Mouse (Mus musculus) neutrophil, adult 5-6 weeks (primary cell): ENCODE results near the gene Snip1. TPM values are rescaled to one million over a fixed set of nuclear protein-coding genes. Genes with fewer than 3 reads are reported as not detected.
A peak's percentile ranks its signal among the peaks of the same experiment; 100 is the strongest.

Experiments
- ATAC-seq: fragments of 151-379, 151-347 bp; 2 replicates; pipeline ENCODE4 v1.8.0; 2017; ENCODE audit warnings: mild to moderate bottlenecking, moderate TSS enrichment; ENCODE audit not compliant: insufficient number of reproducible peaks, poor library complexity, low FRiP score, severe bottlenecking; ENCODE audit errors: extremely low read depth
- total RNA-seq: library from RNA; stranded (forward); fragments of 200-1000 nt; gene quantifications from 2 replicates; pipeline ENCODE4 v1.2.3, GENCODE M21; 2017

The Snip1 gene
- total RNA-seq, 1 experiment from 2014 or later: 26.2 TPM

DNA sequence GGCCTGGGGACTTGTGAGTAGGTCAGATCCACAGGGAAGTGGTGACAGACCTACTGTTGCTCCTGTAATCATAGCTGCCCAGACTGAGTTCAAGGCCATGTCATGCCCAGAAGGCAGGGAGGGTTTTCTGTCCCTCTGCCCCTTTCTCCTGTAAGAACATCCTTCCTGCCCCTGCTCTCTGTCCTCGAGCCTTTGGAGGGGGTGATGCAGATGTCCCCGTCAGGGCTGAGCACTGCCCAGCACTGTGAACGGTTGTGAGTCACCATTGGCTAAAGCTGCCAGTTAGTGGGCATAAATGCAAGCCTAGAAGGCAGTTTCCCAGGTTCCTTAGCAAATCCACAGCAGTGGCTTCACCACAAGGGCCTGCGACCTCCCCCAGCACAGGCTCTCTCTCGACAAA is 26.6 kb downstream of the Snip1 start:
- no peak for ATAC-seq

DNA sequence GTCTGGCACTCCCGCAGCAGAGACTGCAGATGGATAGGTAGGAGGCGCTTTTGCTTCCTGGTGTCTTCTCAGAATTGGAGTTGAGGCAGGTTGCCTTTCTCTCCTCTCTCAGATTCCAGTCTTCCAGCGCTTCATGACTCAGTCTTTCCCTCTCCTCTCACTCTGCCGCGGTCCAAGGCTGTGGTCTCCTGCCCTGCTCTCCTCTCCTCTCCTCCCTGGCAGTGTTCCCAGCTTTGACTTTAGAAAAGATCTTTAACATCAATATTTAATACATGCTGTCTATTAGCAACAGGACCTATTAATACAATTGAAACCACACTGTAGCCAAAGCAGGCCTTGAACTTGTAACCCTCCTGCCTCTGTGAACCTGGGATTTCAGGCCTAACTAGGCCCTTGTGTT is 29.6 kb downstream of the Snip1 start:
- no peak for ATAC-seq

GRCm38 (mm10) chr4:125097412-125097811 is 30.9 kb downstream of the Snip1 start:
- no peak for ATAC-seq

DNA sequence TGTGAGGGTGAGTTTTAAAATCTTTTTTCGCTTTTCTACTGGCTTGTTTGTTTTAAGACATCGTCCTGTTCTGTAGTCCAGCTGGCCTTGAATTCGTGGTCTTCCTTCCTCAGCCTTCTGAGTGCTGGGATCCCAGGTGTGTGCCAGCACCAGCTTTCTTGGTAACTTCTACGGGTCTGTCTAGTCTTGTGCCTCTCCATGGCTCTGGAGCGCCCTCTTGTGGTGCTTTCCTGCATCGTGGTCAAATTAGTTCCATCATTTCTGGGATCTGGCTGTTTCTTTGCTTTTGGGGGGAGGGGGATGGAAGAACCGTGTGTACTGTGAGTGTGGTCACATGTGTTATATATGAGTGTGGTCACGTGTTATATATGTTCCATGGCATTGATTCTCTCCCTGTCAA is 33.0 kb downstream of the Snip1 start:
- ATAC-seq: peak; percentile 80

DNA sequence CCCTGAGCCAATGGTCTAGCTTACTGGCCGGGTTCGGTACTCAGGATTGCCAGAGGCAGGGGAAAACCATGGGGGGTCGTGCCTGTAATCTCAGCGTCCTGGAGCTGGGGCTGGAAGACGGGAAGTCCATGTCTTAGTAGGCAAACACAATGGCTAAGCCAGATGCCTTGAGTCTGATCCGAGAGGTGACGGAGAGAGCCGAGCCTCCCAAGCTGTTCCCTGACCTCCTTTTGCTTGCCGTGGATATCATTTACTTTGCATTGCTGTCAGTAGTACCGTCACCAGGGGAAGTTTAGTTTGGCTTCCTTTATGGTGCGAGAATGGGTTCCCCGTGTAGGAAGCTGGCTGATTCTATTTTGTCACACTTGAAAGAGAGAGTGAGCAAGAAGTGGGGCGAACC is 34.9 kb downstream of the Snip1 start:
- ATAC-seq: no peak

DNA sequence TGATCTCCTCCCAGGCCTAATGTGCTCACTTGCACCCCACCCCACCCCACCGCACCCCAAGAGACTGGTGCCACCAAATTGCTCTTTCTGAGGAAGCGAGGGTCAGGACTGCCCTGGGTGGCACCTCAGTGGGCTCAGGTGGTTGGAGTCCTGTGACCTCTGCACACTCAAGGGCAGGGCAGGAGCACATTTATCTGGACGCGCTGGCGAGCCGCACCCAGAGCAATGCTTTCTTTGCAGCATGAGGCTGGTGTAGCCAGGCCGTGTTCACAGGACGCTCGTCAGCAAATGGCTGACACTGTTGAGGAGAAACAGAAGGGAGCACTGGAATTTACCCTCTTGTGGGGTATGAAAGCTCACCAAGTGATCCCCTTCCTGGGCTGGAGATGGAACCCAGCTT is 38.9 kb downstream of the Snip1 start:
- ATAC-seq: no peak

DNA sequence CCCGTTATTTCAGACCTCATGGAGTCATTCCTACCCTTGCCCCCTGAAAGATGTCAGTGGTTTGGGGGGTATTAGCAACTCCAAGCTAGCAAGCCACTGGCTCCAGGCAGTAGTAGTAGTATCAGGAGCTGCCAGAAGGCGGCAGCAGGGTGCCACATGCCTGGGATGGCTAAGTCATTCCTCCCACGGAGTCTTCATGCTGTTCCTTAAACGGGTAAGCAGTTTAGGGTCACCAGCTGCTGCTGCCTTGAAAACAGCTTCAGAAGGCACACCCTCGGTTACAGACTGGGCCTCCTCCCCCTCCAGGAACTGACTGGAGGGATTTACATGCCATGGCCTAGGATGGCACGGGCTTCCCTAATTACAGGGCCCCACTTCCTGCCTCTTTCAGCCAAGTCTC is 48.2 kb downstream of the Snip1 start:
- ATAC-seq: peak; percentile 64

DNA sequence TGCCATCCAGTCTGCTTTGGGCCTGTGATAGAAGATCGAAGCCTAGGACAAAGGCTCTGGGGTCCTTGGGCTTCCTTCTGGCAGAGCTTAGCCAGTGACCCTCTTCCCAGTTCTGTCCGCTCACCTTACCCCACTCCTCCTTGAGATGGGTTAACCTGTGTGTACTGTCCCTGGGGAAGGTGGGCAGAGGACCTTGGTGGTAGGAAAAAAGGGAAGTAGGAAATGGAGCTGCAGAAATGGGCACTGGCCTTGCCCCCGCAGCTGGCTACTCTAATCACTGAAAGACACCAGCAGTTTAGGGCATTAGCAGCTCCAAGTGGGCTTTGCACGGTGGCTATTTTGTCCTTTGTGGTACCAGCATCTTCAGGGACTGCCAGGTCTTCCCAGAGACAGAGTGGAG is 48.6 kb downstream of the Snip1 start:
- no peak for ATAC-seq

DNA sequence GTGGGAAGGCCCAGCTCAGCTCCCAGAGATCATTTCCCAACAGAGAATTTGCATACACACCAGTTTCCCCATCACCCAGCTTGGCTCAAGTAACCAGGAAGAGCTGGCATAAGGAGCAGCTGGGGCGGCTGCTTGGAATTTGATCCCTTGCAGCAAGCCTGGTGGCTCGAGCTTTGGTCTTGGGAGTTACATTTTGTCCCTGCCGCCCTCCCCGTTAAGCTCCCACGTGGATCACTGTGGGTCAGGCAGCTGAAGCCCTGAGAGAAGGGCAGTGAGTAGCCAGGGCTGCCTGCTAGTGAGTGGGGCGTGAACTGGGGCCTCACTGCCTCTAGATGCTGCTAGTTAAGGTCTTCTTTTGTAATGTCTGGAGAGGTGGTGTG is 49.2 kb downstream of the Snip1 start:
- no peak for ATAC-seq

DNA sequence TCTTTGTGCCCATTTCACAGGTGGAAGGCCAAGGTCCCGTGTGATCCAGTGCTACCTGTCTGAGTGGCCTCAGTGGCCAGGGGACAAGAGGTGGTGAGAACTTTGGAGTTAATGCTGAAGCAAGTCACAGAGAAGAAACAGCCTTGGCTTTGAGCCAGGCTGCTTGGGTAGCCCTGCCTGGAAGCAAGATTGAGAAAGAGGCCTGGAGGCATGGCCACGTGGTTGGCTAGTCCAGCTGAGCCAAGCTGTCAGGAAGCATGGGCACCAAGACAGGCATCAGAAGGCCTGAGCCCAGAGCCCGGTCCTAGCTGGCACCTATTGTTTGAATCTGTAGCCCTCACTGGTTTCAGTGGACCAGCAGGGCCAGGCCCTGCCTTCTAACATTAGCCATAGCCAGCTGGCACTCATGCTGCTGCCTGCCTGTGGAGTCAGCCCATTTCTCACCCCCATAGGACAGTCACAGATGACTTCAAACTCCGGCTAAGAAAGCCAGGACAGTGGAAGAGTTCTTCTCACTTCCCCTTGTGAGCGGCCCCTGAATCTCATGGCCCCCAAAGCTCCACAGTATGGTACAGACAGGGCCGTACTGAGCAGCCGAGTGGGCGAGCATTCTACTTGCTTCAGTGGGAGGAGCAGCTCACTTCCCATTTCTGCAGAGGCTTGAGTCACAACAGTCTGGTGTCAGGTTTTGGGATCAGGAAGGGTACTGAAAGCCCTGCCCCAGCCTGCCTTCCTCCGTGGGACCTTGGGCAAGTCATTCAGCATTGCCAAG is 49.8 kb downstream of the Snip1 start:
- ATAC-seq: peak; percentile 47

DNA sequence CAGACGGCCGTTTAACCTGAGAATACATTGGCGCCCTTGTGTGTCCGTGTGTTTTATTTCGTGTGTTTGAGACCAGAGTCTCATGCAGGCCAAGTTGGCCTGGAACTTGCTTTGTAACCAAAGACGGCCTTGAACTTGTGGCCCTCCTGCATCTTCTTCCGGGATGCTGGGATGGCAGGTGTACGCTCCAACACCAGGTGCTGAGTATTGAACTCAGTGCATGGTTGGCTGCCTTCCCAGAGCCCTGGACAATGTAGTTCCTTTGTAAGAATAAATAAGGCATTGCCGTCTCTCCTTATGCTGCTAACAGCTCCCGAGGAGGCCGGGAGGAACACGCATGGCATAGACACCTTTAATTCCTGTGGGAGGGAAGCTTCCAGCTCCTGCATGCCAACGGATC is 50.5 kb downstream of the Snip1 start:
- ATAC-seq: no peak

GRCm38 (mm10) chr4:125117902-125118320 is 51.4 kb downstream of the Snip1 start:
- ATAC-seq: peak; percentile 13; the same call in 1 of the 2 replicates

DNA sequence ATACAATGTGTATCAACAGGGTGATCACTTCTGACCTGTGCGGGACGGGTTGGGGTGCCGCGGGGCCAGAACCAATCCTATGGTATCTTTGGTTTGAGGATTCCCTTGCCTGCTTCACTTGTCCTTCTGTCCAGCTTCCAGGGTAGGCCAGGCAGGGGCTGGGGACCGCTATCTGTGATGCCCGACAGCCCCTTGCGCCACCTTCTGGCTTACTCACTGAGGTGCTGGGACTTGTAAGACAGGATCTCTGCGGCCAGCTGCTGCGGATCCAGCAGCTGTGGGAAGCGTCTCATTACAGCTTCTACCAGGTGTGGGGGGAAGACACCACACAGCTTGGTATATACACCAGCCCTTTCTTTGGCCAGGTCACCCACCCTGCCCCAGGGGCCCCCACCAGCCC is 52.6 kb downstream of the Snip1 start:
- no peak for ATAC-seq

DNA sequence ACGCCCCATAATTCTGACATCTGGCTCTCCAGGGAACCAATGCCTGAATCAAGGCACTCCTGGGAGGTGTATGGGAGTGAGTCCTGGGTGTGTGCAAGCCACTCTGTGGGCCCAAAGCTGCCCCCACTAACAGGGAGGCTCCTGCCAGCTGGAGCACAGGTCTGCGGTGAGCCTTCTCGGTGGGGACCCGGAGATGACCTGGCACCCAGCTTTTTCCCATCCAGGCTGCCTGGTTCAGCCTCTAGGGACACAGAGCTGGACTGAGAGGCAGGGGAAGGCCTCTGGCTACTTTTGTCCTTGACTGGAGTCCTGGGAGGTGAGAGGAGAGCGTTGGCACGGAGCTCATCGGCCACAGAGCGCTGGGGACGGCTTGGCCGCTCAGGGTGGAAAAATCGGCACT is 53.2 kb downstream of the Snip1 start:
- no peak for ATAC-seq

- ATAC-seq: no peak
Observed at GRCm38 (mm10) chr4:125122431-125123278, 56.2 kb downstream of the Snip1 start.

- no peak for ATAC-seq
Observed at GRCm38 (mm10) chr4:125123279-125123671, 56.8 kb downstream of the Snip1 start.

Other genes with a start within 250 kb of the Snip1 start
- gene Yrdc, start 216.0 kb upstream of the Snip1 start, total RNA-seq: 22.5 and 30.2 TPM in 2 replicates
- 4.7 and 7.2 TPM in 2 replicates for gene 1110065P20Rik, start 215.5 kb upstream of the Snip1 start, total RNA-seq
- 0.49 TPM in 1 of 2 replicates, not detected in the other for gene Maneal, start 204.5 kb upstream of the Snip1 start, total RNA-seq
- gene Epha10, start 185.8 kb upstream of the Snip1 start, total RNA-seq: not detected in 2 replicates
- gene 9930104L06Rik, start 129.6 kb upstream of the Snip1 start, total RNA-seq: 22.2 and 25.4 TPM in 2 replicates
- gene Cdca8, start 127.4 kb upstream of the Snip1 start, total RNA-seq: 0.93 and 2.1 TPM in 2 replicates
- 0.37 and 1.3 TPM in 2 replicates for gene Rspo1, start 80.2 kb upstream of the Snip1 start, total RNA-seq
- 84.1 and 99.5 TPM in 2 replicates for gene Gnl2, start 50.1 kb upstream of the Snip1 start, total RNA-seq
- 0.23 and 0.49 TPM in 2 replicates for gene Dnali1, start 969 bp upstream of the Snip1 start, total RNA-seq
- gene Meaf6, start 18.5 kb downstream of the Snip1 start, total RNA-seq: 23.8 and 38.1 TPM in 2 replicates
- 37.3 and 37.8 TPM in 2 replicates for gene Zc3h12a, start 61.2 kb downstream of the Snip1 start, total RNA-seq